Mouse (Mus musculus) adrenal gland, adult (tissue): ENCODE data around the gene Triml2.
A peak's percentile ranks its signal among the peaks of the same experiment; 100 is the strongest.

ENCODE experiments used
- DNase-seq, 2 experiments: peaks; one replicate each; pipeline ENCODE4 v3.0.0; 2022 to 2023; ENCODE audit warnings: low spot score in 1 of 2; ENCODE audit not compliant: inconsistent age in 2 of 2

Triml2 gene

DNA sequence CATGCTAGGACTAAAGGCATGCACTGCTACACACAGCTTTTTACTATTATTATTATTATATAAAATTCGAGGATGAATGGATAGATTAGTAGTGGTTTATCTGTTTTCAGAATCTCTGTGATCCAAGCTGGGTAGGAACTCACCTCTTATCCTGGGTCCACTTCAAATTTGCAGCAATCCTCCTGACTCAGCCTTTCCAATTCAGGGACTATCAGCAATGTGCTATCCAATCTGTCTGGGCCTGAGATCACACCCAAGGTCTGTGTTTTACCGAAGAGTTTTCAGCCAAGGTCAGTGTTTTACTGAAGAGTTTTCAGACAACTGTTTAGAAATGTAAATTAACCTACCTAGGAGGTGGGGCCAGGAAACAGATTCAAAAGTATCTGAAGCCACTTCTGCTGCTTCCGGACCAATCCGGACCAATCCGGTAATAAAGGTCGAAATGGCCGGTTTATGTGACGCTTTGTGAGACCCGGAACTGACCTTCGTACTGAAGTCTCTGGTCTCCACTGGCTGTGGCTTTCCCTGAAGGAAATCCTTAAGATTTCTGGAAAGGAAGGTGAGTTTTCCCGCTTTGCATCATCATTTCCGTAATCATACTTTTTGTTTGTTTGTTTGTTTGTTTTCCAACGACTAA is at the start of gene Triml2:
Gene Triml2, plus strand, starts transcription at position 488 of the 637 bp plus-strand sequence.
- DNase-seq = no peak

DNA sequence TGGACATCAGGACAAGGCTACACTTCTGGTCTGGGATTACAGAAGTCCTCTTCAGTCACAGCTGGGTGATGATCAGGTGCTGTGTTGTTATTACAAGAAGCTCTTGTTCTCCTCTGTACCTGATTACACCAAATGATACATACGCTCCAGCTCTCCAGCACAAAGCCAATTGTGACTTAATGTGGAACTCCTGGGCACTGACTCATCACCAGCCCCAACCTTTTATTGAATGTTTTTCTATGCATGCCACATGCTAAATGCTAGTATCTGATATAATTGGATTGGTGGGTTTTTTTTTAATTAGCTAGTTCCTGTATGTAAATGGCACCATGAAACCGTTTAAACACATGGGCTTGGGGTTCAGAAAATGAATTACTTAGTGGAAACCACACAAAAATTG is 39.0 kb upstream of the Triml2 start, which contains the start of gene Triml1:
Gene Triml1, minus strand, starts transcription at position 101 of the 400 bp plus-strand sequence.
- DNase-seq = no peak

DNA sequence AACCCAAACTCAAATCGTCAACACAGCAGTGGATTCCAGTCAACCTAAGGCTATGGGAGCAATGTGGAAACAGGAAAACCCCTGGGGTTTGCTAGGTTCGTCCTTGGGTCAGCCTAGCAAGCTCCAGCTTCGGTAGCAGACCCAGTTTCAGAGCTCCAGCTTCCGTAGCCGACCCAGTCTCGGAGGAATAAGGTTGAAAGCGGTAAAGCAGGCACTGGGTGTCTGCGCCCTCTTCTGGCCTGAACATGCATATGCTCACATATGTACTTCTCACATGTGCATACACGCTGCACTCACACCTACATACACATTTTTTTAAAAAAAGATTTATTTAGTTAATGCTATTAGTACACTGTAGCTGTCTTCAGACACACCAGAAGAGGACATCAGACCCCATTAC is 31.0 kb upstream of the Triml2 start:
- no peak for DNase-seq

DNA sequence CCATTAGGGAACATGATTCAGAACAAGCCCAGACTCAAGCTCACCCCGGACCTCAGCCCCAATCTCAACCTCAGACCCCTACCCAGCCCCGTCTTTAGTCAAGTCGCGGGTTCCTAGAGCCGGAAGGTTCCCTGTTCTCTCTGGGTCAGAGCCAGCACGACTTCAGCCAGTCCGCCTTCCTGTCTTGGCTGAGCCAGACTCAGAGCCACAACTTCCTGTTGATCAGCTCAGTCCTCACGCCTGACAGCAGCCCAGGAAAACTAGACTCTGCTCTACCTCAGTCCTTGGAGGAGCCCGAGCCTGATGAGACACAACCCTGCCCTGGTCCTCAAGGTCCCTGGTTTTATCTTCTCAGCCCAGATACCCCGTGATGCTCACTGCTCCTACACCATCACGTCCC is 17.1 kb upstream of the Triml2 start:
- no peak for DNase-seq

DNA sequence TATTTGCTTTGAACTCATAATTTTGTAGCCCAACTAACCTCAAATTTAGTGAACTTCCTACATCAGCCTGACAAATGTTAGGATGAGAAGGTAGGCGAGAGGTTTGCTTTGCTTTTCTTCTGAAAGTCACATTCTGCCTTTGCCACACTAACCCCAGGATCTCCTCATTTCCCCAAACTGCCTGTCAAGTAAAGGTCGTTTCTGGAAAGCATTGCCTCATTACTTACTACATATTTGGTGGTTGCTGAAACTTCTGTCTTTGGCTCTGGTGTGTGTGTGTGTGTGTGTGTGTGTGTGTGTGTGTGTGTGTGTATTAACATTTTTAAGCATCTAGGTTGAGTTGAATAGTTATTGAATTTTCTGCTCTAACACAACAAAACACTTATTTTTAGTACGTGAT is 15.9 kb upstream of the Triml2 start:
- DNase-seq = no peak

DNA sequence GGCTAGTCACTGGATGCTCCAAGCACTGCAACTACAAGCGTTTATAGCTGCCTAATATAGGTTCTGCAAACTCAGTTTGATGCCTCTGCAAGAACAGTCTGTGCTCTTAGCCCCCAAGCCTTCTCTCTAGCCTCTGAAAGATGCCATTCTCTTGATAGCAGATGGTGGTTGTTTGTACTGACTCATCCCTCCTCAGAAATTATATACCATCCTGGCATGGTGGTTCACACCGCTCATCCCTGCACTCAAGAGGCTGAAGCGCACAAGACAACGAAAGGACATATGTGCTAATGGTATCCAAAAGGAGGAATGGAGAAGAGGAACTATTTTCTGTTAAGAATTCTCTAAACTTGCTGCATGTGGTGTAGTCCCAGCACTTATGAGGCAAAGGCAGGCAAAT is 12.3 kb upstream of the Triml2 start:
- DNase-seq = no peak

DNA sequence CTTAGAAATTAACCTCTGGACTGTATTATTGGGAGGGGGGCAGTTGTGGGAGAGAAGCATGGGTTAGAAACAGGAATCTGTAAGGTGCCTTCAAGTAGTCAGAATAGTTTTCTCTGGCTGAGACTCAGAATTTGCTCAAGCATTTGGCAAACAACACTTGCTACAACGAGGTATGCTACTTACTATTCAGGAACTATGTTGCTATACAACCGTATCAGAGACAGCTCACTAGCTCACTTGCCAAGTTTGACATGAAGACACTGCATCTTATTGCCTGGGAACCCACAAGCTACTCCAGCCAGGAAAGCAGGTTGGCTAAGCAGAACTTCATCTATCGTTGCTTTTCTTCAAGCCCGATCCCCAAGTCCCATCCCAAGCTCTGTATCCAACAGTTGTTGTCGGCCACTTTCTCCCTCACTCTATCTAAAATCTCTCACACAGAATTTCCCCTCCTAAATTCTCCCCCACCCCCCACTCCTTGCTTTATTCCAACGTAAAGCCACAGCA is 11.0 kb upstream of the Triml2 start:
- DNase-seq = no peak

DNA sequence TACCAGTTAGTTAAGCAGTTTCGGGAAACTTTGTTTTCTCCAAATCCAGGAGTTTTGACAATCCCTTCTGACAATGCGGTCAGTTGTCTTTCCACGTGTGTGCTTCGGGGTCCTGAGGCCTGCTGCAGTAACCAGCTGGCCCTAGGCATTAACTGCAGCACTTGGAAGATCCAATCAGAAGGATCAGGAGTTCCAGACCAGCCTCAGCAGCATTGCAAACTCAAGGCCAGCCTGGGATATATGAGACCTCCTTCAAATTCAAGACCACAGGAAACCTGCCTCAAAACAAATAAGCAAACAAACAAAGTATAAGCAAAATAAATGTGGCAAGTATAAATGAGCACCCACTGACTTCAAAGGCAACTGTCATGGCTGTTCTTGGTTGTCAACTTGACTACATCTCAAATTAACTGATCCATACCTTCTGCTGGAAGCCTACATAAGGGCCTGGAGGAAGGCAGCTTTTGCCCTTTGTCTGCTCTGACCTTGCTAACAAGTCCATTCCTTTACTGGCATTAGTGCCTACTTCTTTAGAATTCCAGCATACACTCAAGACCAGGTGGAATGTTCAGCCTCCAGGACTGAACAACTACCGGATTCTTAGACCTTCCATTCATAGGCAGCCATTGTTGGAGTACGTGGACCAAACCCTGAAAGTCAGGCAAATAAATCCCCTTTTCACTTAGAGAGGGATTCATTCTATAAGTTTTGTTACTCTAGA is 3.4 kb upstream of the Triml2 start:
- DNase-seq = no peak

DNA sequence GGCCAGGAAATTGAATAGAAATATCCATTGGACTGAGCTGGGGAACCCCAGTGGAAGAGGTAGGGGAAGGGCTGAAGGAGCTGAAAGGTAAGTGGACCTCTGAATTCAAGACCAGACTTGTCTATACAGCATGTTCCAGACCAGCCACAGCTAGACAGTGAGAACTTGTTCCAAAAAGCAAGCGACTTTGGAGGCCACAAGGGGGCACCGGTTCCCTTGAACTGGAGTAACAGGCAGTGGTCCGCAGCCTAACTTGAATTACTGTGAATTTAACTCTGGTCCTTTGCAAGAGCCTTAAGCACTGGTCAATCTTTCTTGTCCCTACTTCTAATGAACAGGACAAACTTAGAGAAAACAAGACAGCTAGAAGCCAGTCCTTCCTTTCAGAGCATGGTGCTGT is 2.1 kb upstream of the Triml2 start:
- DNase-seq = peak in 1 of 2 experiments; percentile 21

DNA sequence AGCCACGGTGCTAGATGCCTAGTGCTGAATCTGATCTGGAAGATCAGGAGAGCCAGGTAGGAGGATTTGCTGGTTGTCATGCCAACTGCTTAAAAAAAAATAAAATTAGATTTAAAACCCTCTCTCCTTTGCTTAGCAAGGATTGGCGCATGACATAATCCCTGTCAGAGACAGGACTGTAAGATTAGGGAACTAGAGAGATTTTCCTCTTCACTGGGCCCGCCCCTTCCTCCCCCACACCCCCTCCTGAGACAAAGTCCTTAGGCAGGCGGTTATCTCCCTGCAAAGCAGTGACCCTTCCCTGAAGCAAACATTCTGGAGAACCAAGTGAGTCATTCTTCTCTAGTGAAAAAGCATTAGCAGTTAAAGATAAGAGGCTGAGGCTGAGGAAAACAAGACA is 1.2 kb upstream of the Triml2 start:
- DNase-seq = no peak

DNA sequence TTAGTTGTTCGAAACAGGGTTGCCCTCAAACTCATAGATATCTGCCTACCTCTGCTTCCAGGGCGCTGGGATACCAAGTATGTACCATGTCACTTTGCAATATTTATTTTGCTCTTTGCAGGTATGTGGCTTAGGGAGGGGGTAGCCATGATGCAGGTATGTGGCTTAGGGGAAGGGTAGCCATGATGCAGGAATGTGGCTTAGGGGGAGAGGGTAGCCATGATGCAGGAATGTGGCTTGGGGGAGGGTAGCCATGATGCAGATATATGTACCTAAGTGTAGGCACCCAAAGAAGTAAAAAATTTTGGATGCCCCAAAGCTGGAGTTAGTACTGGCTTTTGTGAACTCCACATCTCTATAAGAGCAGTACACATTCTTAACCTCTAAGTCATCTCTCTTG is 1.9 kb downstream of the Triml2 start:
- no peak for DNase-seq

DNA sequence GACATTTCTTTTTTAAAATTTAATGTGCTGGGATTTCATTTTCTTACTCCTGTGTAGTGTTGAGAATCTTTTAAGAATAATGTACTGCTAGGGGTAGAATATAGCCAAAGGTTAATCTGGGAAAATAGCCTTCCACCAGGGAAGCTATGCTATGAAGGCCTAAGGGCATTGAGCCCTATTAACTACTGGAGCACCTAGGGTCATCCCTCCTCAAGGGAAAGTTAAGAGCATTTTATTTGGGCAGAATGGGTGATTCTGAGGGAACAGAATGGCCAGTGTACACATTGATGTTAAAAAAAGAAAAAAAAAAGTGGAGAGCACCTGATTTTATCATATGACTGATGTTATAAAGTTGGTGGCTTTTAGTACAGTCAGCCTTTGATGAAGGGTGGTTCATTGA is 35.2 kb downstream of the Triml2 start:
- DNase-seq = no peak

DNA sequence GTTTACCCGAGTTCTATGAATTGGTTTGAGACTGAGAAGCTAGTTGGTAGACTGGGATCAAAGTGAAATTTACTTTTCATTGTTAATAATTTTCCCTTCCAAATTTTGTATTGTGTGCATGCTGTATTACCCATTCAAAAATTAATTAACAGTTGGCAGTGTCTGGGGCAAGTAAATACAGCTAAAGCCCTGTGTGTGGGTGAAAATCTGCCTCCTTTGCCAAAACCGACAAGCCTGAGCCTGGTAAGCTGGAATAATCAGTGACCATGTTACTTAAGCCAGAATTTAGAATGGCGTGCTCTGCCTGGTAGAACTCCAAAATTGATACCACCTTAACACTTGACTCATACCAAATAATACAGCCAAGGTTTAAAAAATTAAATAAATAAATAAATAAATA is 63.0 kb downstream of the Triml2 start:
- DNase-seq = no peak
